ENCODE assay signal across 8 mouse cellular contexts in genomic region chr14:27562564-27562963, GRCm38 (mm10). TPM values are rescaled to one million over a fixed set of nuclear protein-coding genes. Genes with fewer than 3 reads are reported as not detected.
DNase-seq lines count a peak whose midpoint lies in the region; ATAC-seq and TF ChIP-seq lines count a peak whose summit lies in the region.
"Not testable (repeated sequence)": the region's sequence is repeated elsewhere in the genome, so short reads cannot be mapped to it uniquely, and the experiment has no call there.

No protein-coding gene starts in this region.

- H3K4me3 ChIP-seq in liver, postnatal 0 days (ENCODE audit: low read depth, low read length) = peak overlapping the region; percentile 24

- not testable (repeated sequence) for H3K27me3 ChIP-seq in liver, postnatal 0 days (ENCODE audit: insufficient read depth, low read length)

- peak overlapping the region; percentile 38 for H3K4me2 ChIP-seq in liver, postnatal 0 days (ENCODE audit: low read depth, low read length)

- peak; percentile 32 for ATAC-seq in activated CD4-positive, CD25-positive, alpha-beta regulatory T cell, adult 4 months
- not testable (repeated sequence) for ATAC-seq in liver, postnatal 0 days

- not testable (repeated sequence) for H3K36me3 ChIP-seq in liver, postnatal 0 days (replicated peaks; ENCODE audit: insufficient read depth, low read length)

- H3K9ac ChIP-seq in liver, postnatal 0 days (replicated peaks) = peak overlapping the region; percentile 26; the same call in 1 of the 2 replicates

- peak overlapping the region; percentile 55; the same call in 1 of the 2 replicates for H3K27ac ChIP-seq in liver, postnatal 0 days (ENCODE audit: low read depth)

- peak; percentile 59 for DNase-seq in CD4-positive, CD25-positive, alpha-beta regulatory T cell, adult 2 months (ENCODE audit: low read depth, low spot score)
- DNase-seq in c-Kit-positive CD71-negative TER-119-negative erythroid progenitor cells, embryonic 14.5 days (ENCODE audit: low read depth) = peak; percentile 35
- peak; percentile 52 for DNase-seq in induced T-regulatory cell, adult 2 months (ENCODE audit: low read depth)
- DNase-seq in liver, postnatal 0 days = peak; percentile 32
- DNase-seq in monocyte, adult 2 months (ENCODE audit: low read depth in 1 of 2, low spot score in 2 of 2) = peak; percentile 25 to 34
- peak; percentile 27 for DNase-seq in spleen, adult 12 weeks (ENCODE audit: low spot score)
- DNase-seq in thymus, postnatal 0 days (ENCODE audit: low spot score) = peak; percentile 44

- not testable (repeated sequence) for TF ChIP-seq CTCF in liver, postnatal 0 days (IDR thresholded peaks at IDR 0.05; ENCODE audit: low read depth)

- H3K4me1 ChIP-seq in liver, postnatal 0 days (ENCODE audit: insufficient read depth) = not testable (repeated sequence)

- not testable (repeated sequence) for H3K9me3 ChIP-seq in liver, postnatal 0 days (ENCODE audit: low read length)

- 39% methylated on average over 11 of the region's 11 CpGs for WGBS in liver, postnatal 0 days (ENCODE audit: insufficient replicate concordance)

- not testable (repeated sequence) for TF ChIP-seq EP300 in liver, postnatal 0 days (IDR thresholded peaks at IDR 0.05; ENCODE audit: low read depth)

RNA-seq across cellular contexts. Expression of gene Ccdc66, which starts 54.3 kb away (rescaled TPM):
- 10 to 100 TPM in 1 of 2 experiments, 1 to 10 TPM in 1; 8.6 to 18.6 TPM for polyA plus RNA-seq in activated CD4-positive, CD25-positive, alpha-beta regulatory T cell, adult 4 months (2017; shearing (Covaris generic))
- polyA plus RNA-seq in liver, postnatal 0 days (2015; fragmentation: Nextera tagmentation; extraction: Ambion mirVana) = 1.3 and 1.9 TPM in 2 replicates
- 8.1 and 10.5 TPM in 2 replicates for polyA plus RNA-seq in thymus, postnatal 0 days (2015; fragmentation: Nextera tagmentation; extraction: Ambion mirVana)

RNA-seq across cellular contexts. Expression of gene Erc2, which starts 59.7 kb away (rescaled TPM):
- under 1 TPM in 1 of 2 experiments, not detected in 1; 0.56 TPM for polyA plus RNA-seq in activated CD4-positive, CD25-positive, alpha-beta regulatory T cell, adult 4 months (2017; shearing (Covaris generic))
- polyA plus RNA-seq in liver, postnatal 0 days (2015; fragmentation: Nextera tagmentation; extraction: Ambion mirVana) = 1.5 and 1.9 TPM in 2 replicates
- polyA plus RNA-seq in thymus, postnatal 0 days (2015; fragmentation: Nextera tagmentation; extraction: Ambion mirVana) = 0.06 and 0.09 TPM in 2 replicates
